Mouse (Mus musculus) heart, embryonic 12.5 days (tissue): ENCODE results near the gene Alox8. TPM values are rescaled to one million over a fixed set of nuclear protein-coding genes. Genes with fewer than 3 reads are reported as not detected.

ENCODE experiments used
- ATAC-seq: fragments of 200-750 bp; cut with Nextera tagmentation; 2 replicates; pipeline ENCODE4 v1.8.0; 2017; ENCODE audit warnings: moderate TSS enrichment, moderate library complexity; ENCODE audit not compliant: insufficient number of reproducible peaks, low FRiP score
- H3K27ac ChIP-seq: fragments of 300-500 bp; sonication (generic); 2 replicates; pipeline ENCODE4 v1.5.1; 2016; ENCODE audit warnings: mild to moderate bottlenecking, moderate library complexity; ENCODE audit not compliant: poor library complexity, severe bottlenecking
- H3K27me3 ChIP-seq: fragments of 300-500 bp; sonication (generic); replicated peaks from 2 replicates; pipeline ENCODE4 v1.6.1; 2016; ENCODE audit warnings: mild to moderate bottlenecking, moderate library complexity
- H3K36me3 ChIP-seq: fragments of 300-500 bp; sonication (generic); 2 replicates; pipeline ENCODE4 v1.6.1; 2016; ENCODE audit warnings: mild to moderate bottlenecking, moderate library complexity
- H3K4me1 ChIP-seq: fragments of 300-500 bp; sonication (generic); replicated peaks from 2 replicates; pipeline ENCODE4 v1.6.1; 2016; ENCODE audit warnings: mild to moderate bottlenecking
- H3K4me2 ChIP-seq: fragments of 300-500 bp; sonication (generic); 2 replicates; pipeline ENCODE4 v1.6.1; 2016; ENCODE audit warnings: mild to moderate bottlenecking, moderate library complexity
- H3K4me3 ChIP-seq: fragments of 300-500 bp; sonication (generic); 2 replicates; pipeline ENCODE4 v1.5.1; 2016; ENCODE audit warnings: mild to moderate bottlenecking
- H3K9ac ChIP-seq: fragments of 300-500 bp; sonication (generic); 2 replicates; pipeline ENCODE4 v1.6.1; 2016; ENCODE audit warnings: mild to moderate bottlenecking, moderate library complexity
- H3K9me3 ChIP-seq: fragments of 300-500 bp; sonication (generic); replicated peaks from 2 replicates; pipeline ENCODE4 v1.6.1; 2016; ENCODE audit warnings: mild to moderate bottlenecking, moderate library complexity
- WGBS: fragments of 180-500 bp; shearing (Covaris S2); methylation state at CpG from one replicate; pipeline ENCODE4 v1.1.7; 2016; 5-methylcytosine and 5-hydroxymethylcytosine counted together
- polyA plus RNA-seq: library from polyadenylated mRNA; unstranded; fragments of >200 nt; fragmentation: Nextera tagmentation; extraction: Ambion mirVana; gene quantifications from 2 replicates; pipeline ENCODE4 v1.2.1, GENCODE M21; 2016

Alox8 gene
- polyA plus RNA-seq, 1 experiment from 2014 or later = 1.4 TPM

DNA sequence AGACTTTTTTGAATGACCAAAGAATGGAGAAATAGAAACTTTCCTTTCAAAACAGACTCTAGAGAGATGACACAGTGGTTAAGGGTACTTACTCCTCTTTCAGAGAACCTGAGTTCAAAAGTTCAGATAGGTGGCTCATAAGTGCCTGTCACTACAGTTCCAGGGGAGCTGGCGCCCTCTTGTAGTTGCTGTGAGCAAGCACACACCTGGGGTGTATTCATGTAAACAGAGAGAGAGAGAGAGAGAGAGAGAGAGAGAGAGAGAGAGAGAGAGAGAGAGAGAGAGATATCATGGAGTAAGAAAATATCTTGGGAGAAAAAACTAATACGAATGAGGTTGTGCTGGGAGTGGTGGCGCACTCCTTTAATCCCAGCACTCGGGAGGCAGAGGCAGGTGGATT, 17.5 kb downstream of the Alox8 start:
- H3K9me3 ChIP-seq = no peaks in the 10 kb centered on the region
- no peaks in the 10 kb centered on the region for H3K27me3 ChIP-seq
- WGBS = 72% methylated on average over 4 of the region's 4 CpGs
- no peak overlapping the region for H3K9ac ChIP-seq
- H3K4me2 ChIP-seq = no peak overlapping the region
- no peak overlapping the region for H3K27ac ChIP-seq
- no peaks in the 10 kb centered on the region for H3K36me3 ChIP-seq
- no peak overlapping the region for H3K4me3 ChIP-seq
- ATAC-seq = no peak
- 0 out of 2 replicates have a peak, but pooled peaks cover 4% of the 10 kb centered on the region for H3K4me1 ChIP-seq

DNA sequence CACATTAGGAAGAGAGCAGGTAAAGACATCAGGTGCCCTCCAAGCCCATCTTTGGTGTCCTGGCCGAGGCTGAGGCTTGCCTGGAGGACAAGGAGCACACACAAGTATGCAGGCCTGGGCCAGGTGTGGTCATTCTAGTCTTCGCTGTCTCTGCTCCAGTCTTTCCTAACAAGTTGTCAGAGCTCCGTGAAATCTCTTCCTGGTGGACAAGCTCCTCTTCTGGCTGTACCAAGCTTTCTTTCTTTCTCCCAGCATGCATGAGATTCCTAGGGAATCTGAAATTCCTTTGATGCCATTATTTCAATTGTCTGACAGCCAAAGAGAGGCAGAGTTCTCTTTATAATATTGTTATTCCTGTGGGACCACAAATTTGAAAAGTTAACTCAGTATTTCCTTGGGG, 18.1 kb downstream of the Alox8 start:
- WGBS = 49% methylated on average over 3 of the region's 3 CpGs
- no peak overlapping the region for H3K4me2 ChIP-seq
- H3K9ac ChIP-seq = no peak overlapping the region
- no peak for ATAC-seq
- H3K27ac ChIP-seq = no peak overlapping the region
- no peak overlapping the region for H3K4me3 ChIP-seq
- no peaks in the 10 kb centered on the region for H3K9me3 ChIP-seq
- 0 out of 2 replicates have a peak, but pooled peaks cover 7% of the 10 kb centered on the region for H3K4me1 ChIP-seq
- no peaks in the 10 kb centered on the region for H3K36me3 ChIP-seq
- no peaks in the 10 kb centered on the region for H3K27me3 ChIP-seq

DNA sequence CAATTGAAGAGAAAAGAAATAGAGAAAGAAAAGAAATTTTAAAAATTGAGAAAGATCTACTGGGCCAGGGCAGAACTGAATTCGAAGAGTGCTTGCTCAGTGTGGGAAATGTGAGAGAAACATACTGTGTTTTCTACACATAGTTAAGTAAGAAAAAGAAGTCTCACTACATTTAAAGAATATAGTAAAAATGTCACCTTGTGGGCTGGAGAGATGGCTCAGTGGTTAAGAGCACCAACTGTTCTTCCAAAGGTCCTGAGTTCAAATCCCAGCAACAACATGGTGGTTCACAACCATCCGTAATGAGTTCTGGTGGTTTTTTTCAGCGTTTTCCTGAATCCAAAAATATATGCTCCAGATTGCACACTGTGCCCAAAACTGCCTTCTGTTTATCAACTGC, 19.1 kb downstream of the Alox8 start:
- ATAC-seq = no peak
- H3K27me3 ChIP-seq = no peaks in the 10 kb centered on the region
- H3K4me2 ChIP-seq = no peak overlapping the region
- WGBS = 75% methylated on average over 3 of the region's 3 CpGs
- no peaks in the 10 kb centered on the region for H3K36me3 ChIP-seq
- no peak overlapping the region for H3K4me3 ChIP-seq
- no peak overlapping the region for H3K27ac ChIP-seq
- 0 out of 2 replicates have a peak, but pooled peaks cover 9% of the 10 kb centered on the region for H3K4me1 ChIP-seq
- H3K9me3 ChIP-seq = no peaks in the 10 kb centered on the region
- H3K9ac ChIP-seq = no peak overlapping the region

DNA sequence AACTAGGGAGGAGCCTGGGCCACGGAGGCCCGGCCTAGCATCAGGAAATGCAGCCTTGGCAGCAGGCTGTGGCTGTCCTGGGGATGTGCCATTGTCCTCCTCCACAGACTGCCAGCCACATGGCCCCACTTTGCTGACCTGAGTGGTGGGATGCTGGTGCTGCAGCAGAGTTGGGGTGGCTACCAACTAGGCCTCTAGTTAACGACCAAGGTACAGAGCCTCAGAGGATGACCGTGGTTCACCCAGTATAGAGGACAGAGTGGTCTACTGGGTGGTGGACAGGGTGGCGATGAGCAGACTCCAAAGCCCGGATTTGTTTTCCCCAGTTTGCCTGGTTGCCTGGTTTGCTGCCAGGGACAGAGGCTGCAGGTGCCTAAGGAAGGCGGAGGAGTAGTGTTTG, 22.9 kb downstream of the Alox8 start:
- Histone ChIP-seq H3K9me3 (no peaks in the 10 kb centered on the region), H3K27ac (no peak overlapping the region)

DNA sequence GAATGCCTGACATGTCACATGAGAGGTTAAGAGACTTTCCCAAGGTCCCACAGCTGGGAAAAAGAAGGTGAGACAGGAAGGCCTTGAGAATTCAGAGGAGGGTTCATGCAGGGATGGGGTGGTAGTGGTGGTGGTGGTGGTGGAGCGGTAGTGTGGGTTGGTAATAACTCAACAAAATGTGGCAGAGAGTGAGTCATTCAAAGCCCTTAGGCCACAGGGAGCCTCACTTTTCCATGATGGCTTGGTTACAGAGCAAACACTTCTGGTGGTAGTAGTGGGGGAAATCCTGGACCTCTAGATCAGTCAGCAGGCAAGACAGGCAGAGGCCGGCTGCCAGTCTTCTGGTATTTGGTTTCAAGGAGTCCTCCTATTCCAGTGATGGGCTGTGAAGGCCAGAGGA, 25.0 kb downstream of the Alox8 start:
- no peak overlapping the region for H3K4me3 ChIP-seq
- no peak for ATAC-seq
- H3K4me2 ChIP-seq = no peak overlapping the region
- H3K36me3 ChIP-seq = no peaks in the 10 kb centered on the region
- 94% methylated on average over 2 of the region's 2 CpGs for WGBS
- H3K9ac ChIP-seq = no peak overlapping the region
- 0 out of 2 replicates have a peak, but pooled peaks cover 5% of the 10 kb centered on the region for H3K4me1 ChIP-seq
- H3K27ac ChIP-seq = no peak overlapping the region
- H3K9me3 ChIP-seq = no peaks in the 10 kb centered on the region
- H3K27me3 ChIP-seq = peaks cover 27% of the 10 kb centered on the region

More for the DNA sequence above, 22.9 kb downstream of the Alox8 start:
- Histone ChIP-seq H3K9ac (no peak overlapping the region), H3K4me2 (no peak overlapping the region), H3K4me3 (no peak overlapping the region), H3K27me3 (0 out of 2 replicates have a peak, but pooled peaks cover 9% of the 10 kb centered on the region), H3K36me3 (no peaks in the 10 kb centered on the region), H3K4me1 (0 out of 2 replicates have a peak, but pooled peaks cover 9% of the 10 kb centered on the region)
- 75% methylated on average over 7 of the region's 7 CpGs for WGBS
- no peak for ATAC-seq

DNA sequence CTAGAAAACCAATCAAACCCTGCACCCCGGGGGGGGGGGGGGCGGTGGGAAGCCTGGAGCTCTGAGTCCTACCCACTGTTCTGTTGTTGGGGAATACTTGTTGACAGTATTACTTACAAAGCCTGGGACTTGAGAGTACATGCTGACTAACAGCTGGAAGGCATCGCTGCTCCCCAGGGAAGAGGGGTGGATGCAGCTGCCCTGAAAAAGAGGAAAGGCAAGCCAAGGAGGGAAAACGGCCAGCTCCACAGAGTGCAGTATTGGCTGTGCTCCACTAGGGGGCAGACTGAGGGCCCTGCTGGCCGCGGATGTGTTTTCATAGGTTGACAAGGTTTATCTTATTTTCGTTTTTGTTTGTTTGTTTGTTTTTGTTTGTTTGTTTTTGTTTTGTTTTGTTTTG, 26.0 kb downstream of the Alox8 start:
- H3K9me3 ChIP-seq = no peaks in the 10 kb centered on the region
- H3K4me2 ChIP-seq = no peak overlapping the region
- no peak for ATAC-seq
- 32% methylated on average over 7 of the region's 7 CpGs for WGBS
- H3K36me3 ChIP-seq = no peaks in the 10 kb centered on the region
- no peak overlapping the region for H3K27ac ChIP-seq
- 0 out of 2 replicates have a peak, but pooled peaks cover 5% of the 10 kb centered on the region for H3K4me1 ChIP-seq
- no peak overlapping the region for H3K4me3 ChIP-seq
- no peak overlapping the region for H3K9ac ChIP-seq
- H3K27me3 ChIP-seq = peaks cover 35% of the 10 kb centered on the region

DNA sequence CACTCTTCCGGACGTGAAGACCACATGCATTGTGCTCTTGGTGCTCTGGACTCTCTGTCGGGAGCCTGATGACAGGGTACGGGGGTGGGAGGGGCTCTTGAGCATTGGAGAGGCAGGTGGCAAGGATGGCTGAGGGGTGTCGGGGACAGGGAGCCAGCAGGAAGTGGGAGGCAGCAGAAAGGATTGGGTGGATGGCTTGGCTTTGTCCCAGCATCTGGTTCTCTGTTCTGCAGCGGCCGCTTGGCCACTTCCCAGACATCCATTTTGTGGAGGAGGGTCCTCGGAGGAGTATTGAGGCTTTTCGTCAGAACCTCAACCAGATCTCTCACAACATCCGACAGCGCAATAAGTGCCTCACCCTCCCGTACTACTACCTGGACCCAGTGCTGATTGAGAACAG, 28.3 kb downstream of the Alox8 start:
- 81% methylated on average over 12 of the region's 12 CpGs for WGBS
- peaks cover 57% of the 10 kb centered on the region for H3K27me3 ChIP-seq
- H3K4me2 ChIP-seq = no peak overlapping the region
- H3K9me3 ChIP-seq = no peaks in the 10 kb centered on the region
- no peaks in the 10 kb centered on the region for H3K36me3 ChIP-seq
- ATAC-seq = no peak
- no peak overlapping the region for H3K27ac ChIP-seq
- 0 out of 2 replicates have a peak, but pooled peaks cover under 1% of the 10 kb centered on the region for H3K4me1 ChIP-seq
- H3K4me3 ChIP-seq = no peak overlapping the region
- H3K9ac ChIP-seq = no peak overlapping the region

DNA sequence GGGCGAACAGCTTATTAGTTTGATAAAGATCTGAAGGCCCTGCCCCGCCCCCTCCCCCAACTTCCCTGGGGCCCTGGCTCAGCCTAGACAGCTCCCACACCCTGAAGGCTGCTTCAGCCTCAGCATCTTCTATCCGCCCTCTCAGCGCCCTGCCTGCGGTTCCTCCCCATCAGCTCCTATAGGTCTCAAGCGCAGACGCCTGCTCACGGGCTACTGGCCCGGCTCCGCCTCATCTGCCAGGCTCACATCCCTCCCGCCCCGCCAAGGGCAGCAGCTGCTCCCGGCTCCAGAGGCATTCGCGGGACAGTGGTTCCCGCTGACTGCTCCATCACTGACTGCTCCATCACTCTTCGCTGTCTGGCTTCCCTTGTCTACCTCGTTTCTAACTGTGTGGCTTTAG, 40.8 kb downstream of the Alox8 start, which contains the start of gene Alox12b:
TSS of gene Alox12b (plus strand) at position 190 of the 400 bp plus-strand sequence.
- Histone ChIP-seq H3K27ac (no peak within 1 kb of the TSS), H3K9ac (no peak within 1 kb of the TSS; the same call in 1 of the 2 replicates), H3K4me2 (peak within 1 kb of the TSS; percentile 22), H3K4me3 (0 out of 2 replicates have a peak within 1 kb of the TSS, but pooled peaks have one; percentile 5), H3K4me1 (peaks cover 6% of the 10 kb centered on the region; the same call in 1 of the 2 replicates), H3K36me3 (no peaks in the 10 kb centered on the region), H3K27me3 (peaks cover 74% of the 10 kb centered on the region), H3K9me3 (no peaks in the 10 kb centered on the region)
- 3% methylated on average over 18 of the region's 18 CpGs for WGBS
- no peak for ATAC-seq

DNA sequence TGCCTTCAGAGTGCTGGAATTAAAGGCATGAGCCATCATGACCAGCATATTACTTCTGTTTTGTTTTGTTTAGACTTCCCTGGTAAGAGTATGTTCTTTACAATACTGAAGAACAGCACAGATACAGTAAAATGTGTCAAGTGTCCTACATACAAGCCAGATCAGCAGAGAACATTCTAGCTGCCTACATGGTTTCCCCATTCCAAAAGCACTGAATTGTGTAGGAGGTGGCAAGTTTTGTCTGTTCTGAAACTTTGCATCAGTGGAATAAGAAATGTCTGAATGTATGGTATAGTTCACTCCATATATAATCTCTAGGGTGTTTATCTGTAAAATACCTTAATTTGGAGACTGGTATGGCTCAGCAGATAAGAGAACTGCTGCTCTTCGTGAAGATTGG, 42.3 kb downstream of the Alox8 start:
- WGBS = 31% methylated on average over 1 of the region's 1 CpGs
- no peaks in the 10 kb centered on the region for H3K9me3 ChIP-seq
- no peak overlapping the region for H3K27ac ChIP-seq
- peaks cover 10% of the 10 kb centered on the region; the same call in 1 of the 2 replicates for H3K4me1 ChIP-seq
- no peaks in the 10 kb centered on the region for H3K36me3 ChIP-seq
- H3K4me3 ChIP-seq = no peak overlapping the region
- no peak for ATAC-seq
- no peak overlapping the region for H3K9ac ChIP-seq
- H3K27me3 ChIP-seq = peaks cover 77% of the 10 kb centered on the region
- H3K4me2 ChIP-seq = no peak overlapping the region

DNA sequence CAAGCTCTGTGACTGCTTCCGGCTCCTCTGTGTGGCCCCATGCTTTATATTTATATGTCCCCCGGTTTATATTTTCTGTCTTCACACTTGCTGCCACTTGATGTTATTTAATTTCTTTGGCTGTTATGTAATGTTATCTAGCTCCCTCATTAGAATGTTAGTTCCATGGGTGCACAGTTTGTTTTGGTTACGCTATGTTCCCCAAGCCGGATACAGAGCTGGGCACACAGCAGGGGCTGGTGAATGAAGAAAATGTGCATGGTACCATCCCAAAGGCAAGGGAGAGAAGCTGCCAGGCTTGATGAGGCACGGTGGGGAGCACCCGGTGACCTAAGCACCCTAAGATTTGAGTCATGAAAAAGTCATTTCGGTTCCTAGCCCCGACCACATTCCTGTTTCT, 43.8 kb downstream of the Alox8 start:
- no peak overlapping the region for H3K27ac ChIP-seq
- no peak overlapping the region for H3K4me2 ChIP-seq
- peaks cover 16% of the 10 kb centered on the region; the same call in 1 of the 2 replicates for H3K4me1 ChIP-seq
- H3K9me3 ChIP-seq = no peaks in the 10 kb centered on the region
- no peak overlapping the region for H3K4me3 ChIP-seq
- ATAC-seq = no peak
- no peaks in the 10 kb centered on the region for H3K36me3 ChIP-seq
- H3K27me3 ChIP-seq = peaks cover 67% of the 10 kb centered on the region
- no peak overlapping the region for H3K9ac ChIP-seq
- WGBS = 76% methylated on average over 8 of the region's 8 CpGs

DNA sequence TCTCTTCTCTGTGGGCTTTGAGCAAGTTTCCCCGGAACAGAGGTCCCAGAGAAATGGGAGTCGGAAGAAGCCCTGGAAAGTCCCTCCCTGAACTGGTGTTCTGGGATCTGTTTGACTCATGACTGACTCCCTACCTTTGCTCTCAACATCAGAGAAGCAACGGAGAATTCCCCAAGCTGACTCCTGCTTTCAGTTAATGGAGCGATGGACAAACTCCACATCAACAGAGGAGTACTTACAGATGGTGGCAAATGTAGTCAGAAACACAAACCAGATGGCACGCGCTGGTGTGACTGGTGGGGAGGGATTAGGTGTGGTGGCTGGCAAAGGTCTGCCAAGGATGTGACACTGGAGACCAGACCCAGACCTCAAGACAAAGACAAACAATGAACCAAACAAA, 46.6 kb downstream of the Alox8 start:
- no peak overlapping the region for H3K9ac ChIP-seq
- peak overlapping the region; percentile 58 for H3K4me2 ChIP-seq
- peak overlapping the region; percentile 25 for H3K4me3 ChIP-seq
- no peaks in the 10 kb centered on the region for H3K9me3 ChIP-seq
- H3K27ac ChIP-seq = no peak overlapping the region
- H3K27me3 ChIP-seq = peaks cover 44% of the 10 kb centered on the region
- H3K4me1 ChIP-seq = 0 out of 2 replicates have a peak, but pooled peaks cover 10% of the 10 kb centered on the region
- no peaks in the 10 kb centered on the region for H3K36me3 ChIP-seq
- 63% methylated on average over 6 of the region's 6 CpGs for WGBS
- ATAC-seq = no peak

DNA sequence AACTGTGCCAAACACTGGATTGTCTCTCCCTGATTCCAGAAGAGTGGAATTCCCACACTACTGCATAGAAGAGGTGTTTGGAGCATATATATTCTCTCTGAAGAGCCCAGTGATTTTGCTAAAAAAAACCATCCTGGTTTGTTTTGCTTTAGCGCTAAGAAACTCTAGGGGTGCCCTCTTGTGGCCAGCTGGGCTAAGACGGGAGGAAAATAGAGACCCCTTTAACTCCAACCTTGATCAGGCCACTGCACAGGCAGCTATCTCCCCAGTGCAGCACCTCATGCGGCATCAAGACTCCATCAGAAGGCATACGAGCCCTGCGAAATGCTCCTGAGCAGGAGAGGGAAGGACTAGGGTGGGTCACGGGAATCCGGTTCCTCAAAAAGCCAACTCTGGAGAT, 47.2 kb downstream of the Alox8 start:
- no peak overlapping the region for H3K27ac ChIP-seq
- peaks cover 42% of the 10 kb centered on the region for H3K27me3 ChIP-seq
- no peaks in the 10 kb centered on the region for H3K9me3 ChIP-seq
- peak overlapping the region; percentile 25 for H3K4me3 ChIP-seq
- peak overlapping the region; percentile 58 for H3K4me2 ChIP-seq
- H3K36me3 ChIP-seq = no peaks in the 10 kb centered on the region
- 5% methylated on average over 7 of the region's 7 CpGs for WGBS
- H3K9ac ChIP-seq = no peak overlapping the region
- 0 out of 2 replicates have a peak, but pooled peaks cover 10% of the 10 kb centered on the region for H3K4me1 ChIP-seq
- no peak for ATAC-seq
